Mouse (Mus musculus) MEL (cell line): ENCODE measurements at regions not wholly inside any gene's neighbourhood (a gene's known extent, or its start where the extent isn't known, plus 50 kb on each side); places are given as distances from the start of the nearest gene placed in this dataset.

Experiments used
- DNase-seq: peaks from one replicate; pipeline ENCODE4 v3.0.0; 2011; ENCODE audit warnings: low read depth, low spot score
- H3K27ac ChIP-seq: 2 replicates; pipeline ENCODE4 v1.5.1; 2012; ENCODE audit warnings: low read depth, mild to moderate bottlenecking, control low read depth, low read length, moderate library complexity; ENCODE audit not compliant: control insufficient read depth
- H3K27me3 ChIP-seq, 2 experiments: fragments of 150-350 bp in 1 of 2; sonication (generic) in 1 of 2; 2 replicates each; pipeline ENCODE4 v1.6.1; 2012; ENCODE audit warnings: low read length in 2 of 2, mild to moderate bottlenecking in 2 of 2, improper control_type of control experiment in 1 of 2, moderate library complexity in 1 of 2; ENCODE audit not compliant: insufficient read depth in 2 of 2, control insufficient read depth in 1 of 2
- H3K36me3 ChIP-seq, 2 experiments: 2 replicates each; pipeline ENCODE4 v1.6.1; 2012 to 2014; ENCODE audit warnings: low read length in 2 of 2, improper control_type of control experiment in 1 of 2, inconsistent platforms in 1 of 2, mild to moderate bottlenecking in 1 of 2; ENCODE audit not compliant: insufficient read depth in 2 of 2, control insufficient read depth in 1 of 2
- H3K4me1 ChIP-seq, 2 experiments: fragments of 150-350 bp in 1 of 2; sonication (generic) in 1 of 2; 2 replicates each; pipeline ENCODE4 v1.6.1; 2012; ENCODE audit warnings: low read length in 2 of 2, improper control_type of control experiment in 1 of 2, mild to moderate bottlenecking in 1 of 2; ENCODE audit not compliant: insufficient read depth in 2 of 2, control insufficient read depth in 1 of 2
- H3K4me3 ChIP-seq, 2 experiments: fragments of 150-350 bp in 1 of 2; sonication (generic) in 1 of 2; 2 replicates each; pipeline ENCODE4 v1.5.1; 2012; ENCODE audit warnings: low read depth in 2 of 2, low read length in 2 of 2, mild to moderate bottlenecking in 2 of 2, moderate library complexity in 2 of 2, control low read depth in 1 of 2, improper control_type of control experiment in 1 of 2; ENCODE audit not compliant: control insufficient read depth in 1 of 2, insufficient read depth in 1 of 2
- H3K79me2 ChIP-seq: 2 replicates; pipeline ENCODE4 v1.6.1; 2012; ENCODE audit warnings: mild to moderate bottlenecking, low read length, moderate library complexity; ENCODE audit not compliant: control insufficient read depth, poor library complexity, insufficient read depth
- H3K9ac ChIP-seq: 2 replicates; pipeline ENCODE4 v1.6.1; 2012; ENCODE audit warnings: low read depth, mild to moderate bottlenecking, control low read depth, low read length, moderate library complexity; ENCODE audit not compliant: control insufficient read depth, poor library complexity, severe bottlenecking
- H3K9me3 ChIP-seq: fragments of 150-350 bp; sonication (generic); replicated peaks from 2 replicates; pipeline ENCODE4 v1.6.1; 2012; ENCODE audit warnings: mild to moderate bottlenecking, low read length, improper control_type of control experiment, moderate library complexity; ENCODE audit not compliant: insufficient read depth
- CTCF ChIP-seq, 3 experiments: IDR thresholded peaks in 2 of 3; conservative IDR thresholded peaks in 1 of 3; 2 replicates each; pipeline ENCODE4 v1.5.1; 2011 to 2012; ENCODE audit warnings: low read length in 3 of 3, low read depth in 2 of 3, mild to moderate bottlenecking in 2 of 3, improper control_type of control experiment in 1 of 3, inconsistent platforms in 1 of 3, mixed read lengths in 1 of 3, moderate library complexity in 1 of 3; ENCODE audit not compliant: control insufficient read depth in 1 of 3, insufficient read depth in 1 of 3, poor library complexity in 1 of 3, severe bottlenecking in 1 of 3
- EP300 ChIP-seq, 2 experiments: IDR thresholded peaks; 2 replicates each; pipeline ENCODE4 v1.6.1; 2011; ENCODE audit warnings: improper control_type of control experiment in 2 of 2, low read length in 2 of 2, low read depth in 1 of 2, mild to moderate bottlenecking in 1 of 2
- GATA1 ChIP-seq: IDR thresholded peaks from 2 replicates; pipeline ENCODE4 v1.6.1; 2011; ENCODE audit warnings: low read depth, low read length, improper control_type of control experiment
- HCFC1 ChIP-seq: IDR thresholded peaks from 2 replicates; pipeline ENCODE4 v1.6.1; 2012; ENCODE audit warnings: low read depth, mild to moderate bottlenecking, inconsistent platforms, low read length, improper control_type of control experiment, moderate library complexity
- KAT2A ChIP-seq: conservative IDR thresholded peaks from 2 replicates; pipeline ENCODE4 v1.6.1; 2012; ENCODE audit warnings: low read depth, low read length, improper control_type of control experiment, inconsistent platforms
- MXI1 ChIP-seq: IDR thresholded peaks from 2 replicates; pipeline ENCODE4 v1.6.1; 2011; ENCODE audit warnings: mild to moderate bottlenecking, low read depth, low read length, improper control_type of control experiment
- MYC ChIP-seq: IDR thresholded peaks from 2 replicates; pipeline ENCODE4 v1.6.1; 2011; ENCODE audit warnings: low read depth, mild to moderate bottlenecking, low read length, improper control_type of control experiment, moderate library complexity
- NELFE ChIP-seq: IDR thresholded peaks from 2 replicates; pipeline ENCODE4 v1.6.1; 2011; ENCODE audit warnings: low read depth, low read length, improper control_type of control experiment
- NRF1 ChIP-seq: IDR thresholded peaks from 2 replicates; pipeline ENCODE4 v1.6.1; 2014; ENCODE audit warnings: low read depth, mild to moderate bottlenecking, inconsistent platforms, low read length, improper control_type of control experiment, moderate library complexity; ENCODE audit not compliant: poor library complexity, insufficient read depth, severe bottlenecking
- POLR2AphosphoS2 ChIP-seq: IDR thresholded peaks from 2 replicates; pipeline ENCODE4 v1.6.1; 2011; ENCODE audit warnings: low read length, improper control_type of control experiment
- POLR2AphosphoS5 ChIP-seq: IDR thresholded peaks from 2 replicates; pipeline ENCODE4 v1.6.1; 2012; ENCODE audit warnings: low read depth, borderline replicate concordance, mild to moderate bottlenecking, inconsistent platforms, low read length, moderate library complexity, mixed read lengths
- RCOR1 ChIP-seq: IDR thresholded peaks from 2 replicates; pipeline ENCODE4 v1.6.1; 2012; ENCODE audit warnings: low read depth, mild to moderate bottlenecking, inconsistent platforms, low read length, improper control_type of control experiment
- SIN3A ChIP-seq: IDR thresholded peaks from 2 replicates; pipeline ENCODE4 v1.6.1; 2012; ENCODE audit warnings: low read length, improper control_type of control experiment, inconsistent platforms
- USF2 ChIP-seq, 2 experiments: IDR thresholded peaks; 2 replicates each; pipeline ENCODE4 v1.6.1; 2011 to 2012; ENCODE audit warnings: improper control_type of control experiment in 2 of 2, low read length in 2 of 2, borderline replicate concordance in 1 of 2, inconsistent platforms in 1 of 2, low read depth in 1 of 2, mild to moderate bottlenecking in 1 of 2; ENCODE audit not compliant: insufficient read depth in 1 of 2
- ZC3H11A ChIP-seq: IDR thresholded peaks from 2 replicates; pipeline ENCODE4 v1.6.1; 2012; ENCODE audit warnings: low read depth, mild to moderate bottlenecking, inconsistent platforms, low read length, improper control_type of control experiment
- ZKSCAN1 ChIP-seq: IDR thresholded peaks from 2 replicates; pipeline ENCODE4 v1.6.1; 2012; ENCODE audit warnings: low read depth, mild to moderate bottlenecking, inconsistent platforms, low read length, improper control_type of control experiment, moderate library complexity
- ZMIZ1 ChIP-seq: IDR thresholded peaks from 2 replicates; pipeline ENCODE4 v1.6.1; 2012; ENCODE audit warnings: low read depth, mild to moderate bottlenecking, inconsistent platforms, low read length, improper control_type of control experiment, moderate library complexity
- ZNF384 ChIP-seq: IDR thresholded peaks from 2 replicates; pipeline ENCODE4 v1.6.1; 2012; ENCODE audit warnings: low read depth, mild to moderate bottlenecking, inconsistent platforms, low read length, improper control_type of control experiment

DNA sequence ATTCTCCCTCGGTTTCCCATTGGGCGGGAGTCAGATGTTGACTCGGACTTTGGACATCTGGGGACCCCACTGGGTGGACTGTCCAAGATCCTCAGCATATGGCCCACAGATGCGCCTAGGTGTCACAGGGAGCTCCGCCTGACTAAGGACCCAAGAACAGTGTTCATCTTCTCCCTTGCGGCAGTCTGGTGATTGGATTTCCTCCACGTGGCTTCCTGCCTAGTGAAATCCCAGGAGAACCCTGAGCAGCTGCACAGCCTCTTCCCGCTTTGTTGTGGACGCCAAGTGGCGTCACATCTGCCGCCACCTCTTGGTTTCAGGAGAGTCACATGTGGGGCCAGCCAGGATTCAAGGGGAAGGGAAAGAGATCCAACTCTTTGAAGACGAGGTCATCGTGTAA is 243.2 kb downstream of the Agtpbp1 start:
- H3K9ac ChIP-seq, result no peak overlapping the region
- H3K4me1 ChIP-seq, result no peaks in the 10 kb centered on the region
- no peak for DNase-seq
- no peaks in the 10 kb centered on the region for H3K9me3 ChIP-seq
- no peaks in the 10 kb centered on the region for H3K36me3 ChIP-seq
- no peak overlapping the region for H3K4me3 ChIP-seq
- H3K27me3 ChIP-seq, result no peaks in the 10 kb centered on the region; a peak in 1 of 4 replicates
- H3K79me2 ChIP-seq, result no peaks in the 10 kb centered on the region
- TF ChIP-seq EP300 (IDR thresholded peaks at IDR 0.05; ENCODE audit: low read depth in 1 of 2, low read length in 2 of 2) (no peak), POLR2AphosphoS5 (no peak), USF2 (IDR thresholded peaks at IDR 0.05; ENCODE audit: borderline replicate concordance in 1 of 2, insufficient read depth in 1 of 2, low read depth in 1 of 2, low read length in 2 of 2) (no peak), GATA1 (no peak)
- H3K27ac ChIP-seq, result no peak overlapping the region

DNA sequence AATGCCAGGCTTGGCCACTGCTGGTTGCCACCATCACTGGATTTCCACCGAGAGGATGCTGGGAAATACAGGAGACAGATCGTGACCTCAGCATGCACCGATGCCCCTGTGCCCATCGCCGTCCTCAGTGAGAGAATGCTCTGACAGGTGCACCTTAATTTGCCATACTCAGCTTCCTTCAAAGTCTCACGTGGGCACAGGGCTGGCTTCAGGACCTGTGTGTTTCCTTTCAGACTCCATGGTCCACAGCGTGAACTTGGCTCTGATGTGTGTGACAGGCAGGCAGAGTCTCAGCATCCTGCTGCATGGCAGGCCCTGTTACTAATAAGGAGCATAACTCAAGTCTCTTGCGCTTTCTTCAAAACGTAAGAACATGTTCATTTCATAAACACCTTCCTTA is 246.6 kb downstream of the Agtpbp1 start:
- Histone ChIP-seq H3K9ac (no peak overlapping the region), H3K27me3 (no peaks in the 10 kb centered on the region; a peak in 1 of 4 replicates), H3K79me2 (no peaks in the 10 kb centered on the region), H3K9me3 (no peaks in the 10 kb centered on the region), H3K4me3 (no peak overlapping the region), H3K36me3 (no peaks in the 10 kb centered on the region), H3K27ac (no peak overlapping the region), H3K4me1 (no peaks in the 10 kb centered on the region)
- DNase-seq, result no peak
- TF ChIP-seq KAT2A (no peak), HCFC1 (no peak), MXI1 (no peak), NELFE (no peak), NRF1 (no peak), SIN3A (no peak)
- TF ChIP-seq, all 39 proteins: peak for 0

DNA sequence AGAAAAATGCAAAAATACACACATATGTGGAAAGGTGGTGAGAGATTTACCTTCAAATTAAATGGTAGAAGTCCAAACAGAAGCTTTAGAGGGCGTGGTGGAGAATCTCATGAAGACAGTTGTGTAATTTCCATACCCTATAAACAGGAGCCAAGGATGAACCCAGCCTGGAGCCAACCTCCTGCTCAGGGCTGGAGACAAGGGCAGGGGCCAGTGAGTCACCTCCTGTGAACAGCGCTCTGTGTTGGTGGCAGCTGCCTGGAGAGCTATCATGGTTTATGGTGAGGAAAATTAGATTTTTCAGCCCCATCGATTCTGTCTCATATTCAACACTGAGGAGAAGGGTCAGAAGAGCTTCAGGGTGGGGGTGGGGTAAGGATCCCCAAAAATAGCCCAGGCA is 261.1 kb downstream of the Agtpbp1 start:
- Histone ChIP-seq H3K79me2 (no peaks in the 10 kb centered on the region), H3K36me3 (no peaks in the 10 kb centered on the region), H3K9ac (no peak overlapping the region), H3K4me1 (no peaks in the 10 kb centered on the region), H3K27ac (no peak overlapping the region), H3K4me3 (no peak overlapping the region), H3K9me3 (no peaks in the 10 kb centered on the region), H3K27me3 (no peaks in the 10 kb centered on the region)
- TF ChIP-seq POLR2AphosphoS2 (no peak), RCOR1 (no peak), EP300 (IDR thresholded peaks at IDR 0.05; ENCODE audit: low read depth in 1 of 2, low read length in 2 of 2) (no peak), ZC3H11A (no peak), NELFE (no peak), ZMIZ1 (no peak), MXI1 (no peak), CTCF (IDR thresholded peaks at IDR 0.05 in 2 of 3, conservative IDR thresholded peaks at IDR 0.05 in 1 of 3; ENCODE audit: control insufficient read depth in 1 of 3, insufficient read depth in 1 of 3, low read depth in 2 of 3, low read length in 3 of 3, poor library complexity in 1 of 3, severe bottlenecking in 1 of 3) (no peak), ZKSCAN1 (no peak), ZNF384 (no peak), POLR2AphosphoS5 (no peak), MYC (no peak)
- no peak for DNase-seq
